Mouse (Mus musculus) adrenal gland, adult (tissue): ENCODE results near the gene Rnf141.

Experiments
- DNase-seq, 2 experiments: peaks; one replicate each; pipeline ENCODE4 v3.0.0; 2022 to 2023; ENCODE audit warnings: low spot score in 1 of 2; ENCODE audit not compliant: inconsistent age in 2 of 2

Gene Rnf141

DNA sequence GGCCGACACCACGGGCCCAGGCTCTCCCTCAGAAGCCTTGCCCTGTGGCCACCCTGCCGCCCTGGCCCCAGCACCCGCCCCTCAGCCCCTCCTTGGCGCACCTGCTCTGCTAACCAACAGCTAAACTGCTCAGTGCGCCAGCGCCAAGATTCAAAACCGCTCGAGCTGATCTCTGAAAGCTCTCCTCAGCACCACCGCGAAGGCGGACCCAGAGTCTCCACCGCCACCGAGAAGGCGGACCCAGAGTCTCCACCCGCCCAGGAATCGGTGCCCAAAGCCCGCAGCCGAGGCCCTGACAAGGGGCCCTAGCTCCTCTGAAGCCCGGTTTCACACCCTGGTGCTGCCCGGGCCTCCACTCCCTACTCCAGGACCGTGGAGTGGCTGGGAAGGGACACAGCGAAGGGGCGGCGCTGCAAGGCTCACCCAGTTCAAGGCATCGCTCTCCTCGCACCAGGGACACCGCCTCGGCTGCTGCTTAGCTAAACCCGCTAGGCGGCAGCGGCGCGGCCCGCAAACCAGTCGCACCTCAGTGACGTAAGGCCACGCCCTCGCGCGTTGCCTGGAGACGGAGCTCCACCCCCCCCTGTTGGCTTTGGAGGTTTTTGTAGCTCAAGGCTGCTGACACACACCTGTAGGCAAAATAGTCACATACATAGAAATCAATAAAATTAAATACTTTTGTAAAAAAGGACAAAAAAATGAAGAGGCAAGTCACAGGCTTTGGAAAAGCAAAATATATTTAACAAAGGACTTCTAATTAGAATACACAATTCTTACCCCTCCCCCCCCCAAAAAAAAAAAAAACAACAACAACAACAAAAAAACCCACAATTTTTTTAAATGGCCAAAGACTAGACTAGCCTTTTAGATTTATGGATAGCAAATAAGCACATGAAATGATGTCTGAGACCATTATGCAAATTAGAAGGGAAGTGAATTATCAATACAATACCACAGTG is at the start of gene Rnf141:
TSS of gene Rnf141 (minus strand) at position 542 of the 959 bp plus-strand sequence.
- DNase-seq: peak; percentile 92 to 97

DNA sequence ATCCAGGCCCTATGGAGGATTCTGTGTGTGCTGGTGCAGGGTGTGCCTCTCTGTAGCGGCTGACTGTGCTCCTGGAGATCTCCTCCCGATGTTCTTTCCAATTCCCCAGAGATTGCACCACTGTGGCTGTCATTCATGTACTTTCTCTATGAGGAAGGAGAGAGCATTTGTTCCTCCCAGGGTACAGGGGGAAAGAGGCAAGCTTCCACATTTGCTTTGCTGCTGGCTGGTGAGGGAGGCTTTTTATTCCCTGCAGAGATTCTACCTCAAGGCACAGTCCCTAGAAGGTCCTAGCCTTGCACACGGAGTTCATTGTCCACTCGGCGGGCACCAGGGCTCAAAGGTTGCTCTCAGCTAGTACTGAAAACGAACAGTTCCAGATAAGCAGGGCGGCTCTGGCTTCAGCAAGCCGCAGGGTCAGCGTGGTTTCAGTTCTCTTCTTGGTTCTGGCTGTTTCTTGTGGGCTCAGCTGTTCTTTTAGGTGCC is 47.3 kb upstream of the Rnf141 start:
- DNase-seq: peak; percentile 25 to 58

DNA sequence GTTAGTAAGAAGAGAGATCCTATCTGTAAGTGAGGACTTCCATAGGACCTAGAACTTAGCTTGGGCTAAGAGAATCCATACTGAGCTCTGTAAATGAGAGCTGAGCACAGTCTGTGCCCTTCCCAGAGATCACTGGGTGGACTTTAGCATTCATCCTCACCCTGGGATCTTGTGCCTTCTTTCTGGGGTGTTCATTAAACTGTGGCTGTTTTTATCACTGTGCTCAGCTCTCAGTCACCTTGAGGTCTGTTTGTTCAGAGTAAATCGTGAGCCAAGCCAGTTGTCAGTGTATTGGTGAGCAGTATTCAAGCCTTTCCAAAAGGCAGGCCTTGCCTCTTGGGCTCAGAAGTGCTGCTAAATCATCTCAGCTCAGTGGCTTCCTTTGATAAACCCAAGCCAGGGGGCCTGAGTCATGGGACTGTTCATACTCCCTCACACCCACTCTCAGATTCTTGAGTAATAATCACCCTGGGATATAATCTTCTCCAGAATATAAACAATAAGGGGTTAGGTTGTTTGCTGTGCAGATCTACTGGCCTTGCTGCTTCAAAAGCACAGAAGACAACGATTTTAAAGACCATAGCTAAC is 37.6 kb upstream of the Rnf141 start:
- DNase-seq: peak in 1 of 2 experiments; percentile 57

DNA sequence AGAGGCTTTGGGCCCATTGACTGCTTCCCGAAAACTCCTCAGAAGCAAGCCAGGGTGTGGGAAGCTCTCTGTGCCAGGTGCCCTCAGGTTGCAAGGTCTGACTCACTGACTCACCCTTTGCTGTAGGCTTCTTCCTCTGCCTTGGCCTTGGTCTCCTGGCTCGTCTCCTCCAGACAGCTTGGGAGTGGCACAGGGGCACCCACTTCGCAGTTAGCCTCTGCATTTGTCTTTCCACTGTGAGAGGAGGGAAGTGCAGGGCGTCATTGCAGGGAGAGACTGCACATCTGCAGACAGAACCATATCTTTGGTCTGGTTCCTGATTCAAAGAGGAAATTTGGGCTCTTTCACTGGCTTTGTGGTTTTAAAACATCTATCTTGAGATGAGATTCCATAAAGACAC is 33.8 kb upstream of the Rnf141 start:
- no peak for DNase-seq

DNA sequence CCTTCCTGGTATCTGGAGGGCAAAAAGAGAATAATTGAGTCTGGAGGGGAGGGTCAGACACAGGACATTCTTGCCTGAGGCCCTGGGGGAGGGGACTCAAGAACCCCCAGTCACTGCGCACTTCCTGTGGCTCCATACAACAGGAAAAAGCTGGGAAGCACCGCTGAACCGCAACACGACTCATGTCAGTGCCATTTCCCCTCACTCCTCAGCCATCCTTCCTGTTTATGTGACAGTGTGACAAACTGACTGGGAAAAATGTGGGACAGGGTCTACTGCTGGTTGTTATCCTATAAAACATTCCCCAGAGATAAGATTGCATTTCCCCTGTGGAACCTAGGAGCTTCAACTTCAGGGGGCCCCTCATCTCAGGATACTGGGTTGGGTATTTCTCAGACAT is 32.7 kb upstream of the Rnf141 start:
- peak; percentile 23 to 61 for DNase-seq

DNA sequence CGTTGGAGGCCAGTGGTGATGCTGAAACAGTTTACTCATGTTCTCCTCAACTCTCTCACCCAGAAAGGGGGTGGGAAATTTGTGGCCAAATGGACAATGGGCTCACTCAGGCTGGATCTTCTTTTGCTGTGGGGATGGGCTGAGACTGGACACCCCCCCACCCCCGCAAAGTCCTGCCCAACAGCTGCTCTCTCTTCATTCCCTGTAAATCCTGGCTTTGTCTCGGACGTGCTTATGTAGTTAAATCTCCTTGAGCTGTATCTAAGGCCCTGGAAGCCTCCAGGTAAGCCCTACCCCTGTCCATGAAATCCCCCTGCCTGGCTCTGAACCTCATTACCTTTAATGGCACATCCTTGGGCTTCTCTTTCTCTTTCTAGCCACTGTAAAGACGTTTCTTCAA is 24.6 kb upstream of the Rnf141 start:
- no peak for DNase-seq

DNA sequence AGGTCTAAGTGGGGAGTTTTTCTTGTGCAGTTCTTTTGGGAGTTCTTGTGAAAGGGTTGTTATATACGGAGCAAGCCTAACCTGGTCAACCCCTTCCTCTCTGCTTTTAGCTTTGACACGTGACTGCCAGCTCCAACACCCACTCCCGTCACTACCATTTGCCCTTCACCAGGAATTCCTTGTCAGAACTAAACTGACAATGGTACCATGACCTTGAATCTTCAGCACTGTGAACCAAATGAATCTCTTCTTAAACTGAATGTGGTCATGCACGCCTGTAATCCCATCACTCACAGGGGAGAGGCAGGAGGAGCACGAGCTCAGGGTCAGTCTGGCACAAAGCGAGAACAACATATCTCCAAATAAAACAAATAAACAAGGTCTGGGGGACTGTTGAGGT is 22.9 kb upstream of the Rnf141 start:
- DNase-seq: no peak

DNA sequence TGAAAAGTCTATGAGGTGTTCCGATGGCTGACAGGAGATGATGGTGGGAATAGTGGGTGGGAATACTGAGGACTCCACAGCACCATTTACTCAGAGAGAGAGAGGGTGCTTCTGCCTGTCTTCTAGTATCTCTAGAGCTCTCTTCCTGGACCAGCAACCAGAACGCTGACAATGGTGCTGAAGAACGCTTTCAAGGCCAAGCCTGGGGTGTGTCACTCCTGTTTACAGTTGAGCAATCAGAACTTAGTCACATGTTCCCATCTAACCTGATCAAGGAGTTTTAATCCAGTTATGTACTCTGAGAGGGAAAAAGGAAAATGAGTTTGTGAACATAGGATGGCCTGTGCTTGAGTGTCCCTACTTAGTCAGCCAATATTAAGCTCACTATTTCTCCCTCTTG is 21.8 kb upstream of the Rnf141 start:
- DNase-seq: peak in 1 of 2 experiments; percentile 74

DNA sequence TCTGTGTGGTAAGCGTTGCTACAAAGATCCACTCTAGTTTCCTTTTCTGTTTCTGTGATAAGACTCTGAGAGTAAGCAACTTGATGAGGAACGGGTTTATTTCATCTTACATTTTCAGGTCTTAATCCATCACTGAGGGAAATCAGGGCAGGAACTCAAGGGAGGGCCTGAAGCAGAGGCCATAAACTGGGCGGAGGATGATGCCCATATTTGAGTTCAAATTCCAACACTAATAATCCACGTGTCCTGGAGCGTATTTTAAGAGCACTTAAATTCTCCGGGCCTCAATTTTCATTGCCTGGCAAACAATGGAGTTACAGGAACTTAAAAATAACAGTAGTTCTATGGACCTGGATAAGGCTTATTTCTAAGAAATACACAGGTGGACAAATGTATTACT is 21.3 kb upstream of the Rnf141 start:
- no peak for DNase-seq

DNA sequence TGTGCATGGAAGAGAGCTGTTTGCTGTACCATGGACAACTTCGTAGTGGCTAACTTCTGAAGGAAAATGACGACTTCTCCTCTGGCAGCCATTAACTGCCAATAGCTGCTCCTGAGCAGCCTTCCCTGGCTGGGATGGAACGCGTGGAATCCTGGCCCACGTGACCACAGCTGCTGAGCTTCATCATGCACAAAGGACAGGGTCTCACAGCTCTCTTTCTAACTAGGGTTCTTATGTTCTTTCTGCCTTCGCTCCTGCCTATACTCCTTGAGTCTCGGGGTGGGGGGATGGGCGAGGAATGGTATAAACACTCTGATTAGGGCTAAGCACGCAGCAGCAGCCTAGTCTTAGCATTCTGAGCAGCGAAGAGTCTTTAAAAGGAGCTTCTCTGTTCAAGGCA is 20.8 kb upstream of the Rnf141 start:
- no peak for DNase-seq

DNA sequence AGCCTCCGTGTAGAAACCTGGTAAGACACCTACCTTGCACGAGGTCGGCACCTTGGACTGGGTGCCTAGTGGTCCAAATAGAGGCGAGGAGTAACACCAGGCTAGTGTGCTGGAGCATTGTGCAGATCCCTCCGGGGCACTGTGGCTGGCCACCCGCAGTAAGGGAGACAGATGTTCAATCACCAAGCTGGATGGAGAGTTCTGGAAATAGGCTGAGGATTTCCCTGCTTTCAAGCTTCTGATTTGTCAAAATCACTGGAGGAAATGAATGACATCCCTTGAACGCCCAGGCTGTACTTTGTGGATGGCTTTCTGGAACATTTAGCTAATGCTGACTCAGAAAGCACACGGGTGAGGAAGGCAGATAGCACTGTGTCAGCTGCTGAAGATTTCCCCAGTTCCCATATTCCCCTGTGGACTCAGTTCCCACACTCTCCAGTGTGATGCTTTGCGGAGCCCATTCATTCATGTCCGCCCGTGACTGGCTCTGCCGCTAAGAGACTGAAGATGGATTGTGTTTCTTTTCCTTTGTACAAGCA is 18.6 kb upstream of the Rnf141 start, which contains the start of gene Lyve1:
TSS of gene Lyve1 (minus strand) at position 489 of the 539 bp plus-strand sequence.
- DNase-seq: peak in 1 of 2 experiments; percentile 76

DNA sequence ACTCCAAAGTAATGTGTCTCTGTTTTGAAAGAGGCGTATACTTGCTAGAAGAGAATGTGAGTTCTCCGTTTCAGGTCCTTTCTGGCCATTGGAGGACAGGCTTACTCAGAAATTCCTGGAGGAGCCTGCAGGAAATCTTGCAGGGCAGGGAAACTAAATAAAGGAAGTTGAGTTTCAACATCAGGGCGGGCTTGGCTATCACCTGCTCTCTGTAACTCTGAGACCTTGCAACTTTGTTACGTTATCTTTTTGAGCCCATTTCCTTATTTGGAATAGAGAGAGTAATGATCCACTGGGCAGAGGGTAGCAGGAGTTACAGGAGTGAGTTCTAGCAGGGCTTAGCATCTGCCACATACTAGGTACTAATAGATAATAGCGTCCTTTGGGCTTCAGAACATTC is 15.9 kb upstream of the Rnf141 start:
- peak in 1 of 2 experiments; percentile 36 for DNase-seq

DNA sequence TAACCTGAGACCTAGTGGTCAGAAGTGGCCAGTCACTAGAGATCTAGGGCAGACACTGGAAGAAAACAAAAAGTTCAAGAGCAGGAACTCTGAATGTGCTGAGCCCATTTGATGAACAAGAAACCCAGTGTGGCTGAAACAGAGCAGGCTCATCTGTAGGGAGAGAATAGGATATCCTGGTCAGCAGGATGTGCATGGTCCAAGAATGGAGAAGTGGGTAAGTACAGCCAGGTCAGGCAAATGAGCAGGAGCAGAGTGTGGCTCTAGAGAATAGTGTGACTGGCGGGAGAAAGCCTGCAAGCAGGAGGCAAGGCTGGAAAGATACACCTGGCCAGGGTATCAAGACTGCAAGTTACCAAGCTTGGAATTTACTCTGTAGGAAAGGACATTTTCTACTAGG is 11.3 kb upstream of the Rnf141 start:
- DNase-seq: no peak

DNA sequence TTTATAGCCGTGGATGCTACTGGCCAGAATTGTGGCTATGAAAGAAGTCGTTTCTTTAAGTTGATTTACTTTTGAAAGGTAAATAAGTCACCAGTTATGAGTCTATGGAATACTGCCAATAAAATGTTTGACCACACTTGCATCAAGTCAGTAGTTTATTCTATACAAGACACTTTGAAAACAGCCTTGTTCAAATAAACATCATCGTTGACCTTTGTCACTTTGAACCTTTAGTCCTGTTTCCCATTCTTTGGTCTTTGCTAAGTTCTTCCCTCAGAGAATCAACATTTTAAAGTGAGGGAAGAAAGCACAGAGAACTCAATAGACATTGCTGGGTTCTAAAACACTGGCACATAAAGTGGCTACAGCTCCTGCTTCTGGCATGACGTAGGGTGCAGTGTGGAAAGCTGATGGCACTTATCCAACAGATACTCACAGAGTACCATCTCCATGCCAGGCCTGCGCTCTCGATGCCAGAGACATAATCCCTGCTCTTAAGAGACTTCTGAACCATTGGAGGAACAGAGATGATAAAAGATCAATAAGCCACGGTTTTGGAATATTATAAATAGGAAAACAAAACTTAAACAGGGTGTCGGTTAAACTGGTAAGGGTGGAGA is 10.8 kb upstream of the Rnf141 start:
- peak in 1 of 2 experiments; percentile 56 for DNase-seq

DNA sequence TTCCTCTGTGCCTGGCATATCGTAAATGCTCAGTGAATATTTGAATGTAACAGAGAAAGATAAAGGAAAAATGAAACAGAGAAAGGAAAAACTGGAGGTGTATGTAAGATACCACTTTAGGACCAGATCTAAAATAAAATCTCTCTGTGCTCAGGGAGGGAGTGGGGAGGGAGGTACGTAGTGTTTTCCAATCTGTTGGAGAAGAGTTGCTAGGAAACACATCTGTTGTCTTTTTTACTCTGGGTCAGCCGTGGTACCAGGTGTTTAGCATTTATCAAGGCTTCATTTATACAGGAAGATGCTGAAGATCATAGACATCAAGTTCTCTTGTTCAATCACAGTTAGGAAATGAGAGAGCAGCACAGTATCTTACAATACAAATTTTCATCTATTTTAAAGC is 10.3 kb upstream of the Rnf141 start:
- no peak for DNase-seq

DNA sequence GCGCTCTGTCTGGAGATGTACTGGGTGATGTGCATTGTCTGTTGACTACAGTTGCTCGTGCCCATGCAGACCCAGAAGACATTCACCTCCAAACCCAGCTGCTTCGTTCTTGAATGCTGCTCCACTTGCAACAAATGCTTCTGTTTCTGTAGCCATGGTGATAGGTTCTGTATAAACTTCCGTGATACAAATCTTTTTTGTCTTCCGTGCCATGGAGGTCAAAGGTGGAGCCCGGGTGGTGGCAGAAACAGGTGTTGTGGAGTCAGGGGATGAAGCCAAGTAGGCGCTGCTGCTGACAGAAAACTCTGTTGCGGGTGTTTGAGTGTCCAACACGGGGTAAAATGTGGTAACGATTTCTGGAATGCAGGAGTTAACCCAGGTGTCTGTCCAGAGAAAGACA is 9.4 kb upstream of the Rnf141 start:
- DNase-seq: no peak

DNA sequence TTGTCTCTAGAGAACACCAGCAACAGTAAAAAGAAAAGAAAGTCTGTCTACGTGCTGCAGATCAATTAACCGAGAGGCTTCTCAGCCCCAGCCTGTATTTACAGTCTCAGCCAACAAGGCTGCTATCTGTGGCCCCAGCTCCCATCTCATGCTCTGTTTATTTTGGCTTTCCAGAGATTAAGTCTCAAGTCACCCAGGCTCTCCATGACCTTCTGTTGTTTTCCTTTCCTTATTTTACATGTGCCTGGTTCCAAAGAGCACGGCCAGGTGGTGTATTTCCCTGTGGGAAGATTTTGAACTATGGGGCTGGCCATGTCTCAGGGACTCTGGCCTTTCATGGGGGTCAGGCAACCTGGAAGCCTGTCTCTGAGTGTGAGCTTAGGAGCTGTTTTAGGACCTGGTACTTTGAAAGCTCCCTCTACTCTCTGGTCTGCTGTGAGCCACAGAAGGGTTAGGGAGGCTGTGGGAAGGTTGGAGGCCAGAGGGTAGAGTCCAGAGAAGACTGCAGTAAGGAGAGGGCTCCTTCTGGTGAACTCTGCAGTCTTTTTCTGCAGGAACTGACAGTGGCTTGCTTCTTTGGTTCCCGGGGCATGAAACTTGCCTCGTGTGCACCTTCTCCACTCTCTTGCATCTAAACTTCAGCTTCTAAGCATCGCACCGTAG is 7.4 kb upstream of the Rnf141 start:
- DNase-seq: no peak

DNA sequence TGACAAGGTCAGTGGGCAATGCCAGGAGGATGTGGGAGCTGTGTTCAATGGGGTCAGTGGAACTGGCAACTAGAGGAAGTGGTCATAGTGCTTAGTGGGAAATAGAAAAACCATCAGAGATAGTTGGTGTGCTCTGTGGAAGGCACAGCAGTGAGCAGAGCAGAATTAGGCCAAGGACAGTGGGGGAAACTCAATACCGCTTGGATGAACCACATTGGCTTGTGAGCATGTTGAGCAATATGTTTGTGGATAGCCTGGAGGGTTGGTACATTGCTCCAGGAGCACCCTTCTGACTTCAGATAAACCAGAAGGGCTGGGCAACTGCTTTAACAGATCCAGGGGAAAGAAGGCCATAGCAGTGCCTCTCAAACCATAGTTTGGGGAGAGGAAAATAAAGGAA is 4.1 kb upstream of the Rnf141 start:
- peak; percentile 51 to 74 for DNase-seq

DNA sequence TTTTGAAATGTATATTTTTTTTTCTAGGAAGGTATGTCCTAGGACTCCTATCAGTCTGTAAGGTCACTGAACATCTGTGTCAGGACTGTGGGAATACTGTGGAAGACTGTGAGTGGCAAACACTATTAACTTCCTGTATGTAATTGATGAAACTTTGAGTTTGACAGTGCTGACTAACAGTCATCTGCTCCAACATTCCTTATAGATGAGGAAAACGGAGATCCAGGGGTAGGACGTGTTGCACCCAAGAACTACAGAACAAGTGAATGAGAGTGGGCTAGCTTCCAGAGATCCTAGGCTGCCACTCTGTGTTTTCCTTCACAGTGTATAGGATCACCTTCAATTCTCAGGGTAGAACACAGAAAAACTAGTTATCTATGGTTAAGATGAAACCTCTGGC is 3.1 kb upstream of the Rnf141 start:
- DNase-seq: no peak

DNA sequence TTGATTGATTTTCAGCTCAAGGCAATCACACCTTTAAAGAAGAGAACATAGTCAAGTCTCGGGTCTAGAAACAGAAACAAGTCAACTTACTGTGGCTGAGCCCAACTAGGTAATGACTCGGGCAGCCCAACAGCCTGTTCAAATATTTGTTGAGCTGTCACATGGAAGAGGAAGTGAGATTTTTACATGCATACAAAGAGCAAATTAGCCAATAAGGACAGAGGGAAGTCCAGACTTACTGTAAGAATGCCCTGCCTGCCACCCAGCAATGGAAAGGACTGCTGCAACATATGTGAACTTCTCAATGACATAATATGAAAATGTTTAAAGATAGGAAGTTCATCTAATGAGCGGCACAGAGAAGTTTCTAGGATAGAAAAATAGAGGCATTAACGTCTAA is 3.9 kb downstream of the Rnf141 start:
- no peak for DNase-seq

DNA sequence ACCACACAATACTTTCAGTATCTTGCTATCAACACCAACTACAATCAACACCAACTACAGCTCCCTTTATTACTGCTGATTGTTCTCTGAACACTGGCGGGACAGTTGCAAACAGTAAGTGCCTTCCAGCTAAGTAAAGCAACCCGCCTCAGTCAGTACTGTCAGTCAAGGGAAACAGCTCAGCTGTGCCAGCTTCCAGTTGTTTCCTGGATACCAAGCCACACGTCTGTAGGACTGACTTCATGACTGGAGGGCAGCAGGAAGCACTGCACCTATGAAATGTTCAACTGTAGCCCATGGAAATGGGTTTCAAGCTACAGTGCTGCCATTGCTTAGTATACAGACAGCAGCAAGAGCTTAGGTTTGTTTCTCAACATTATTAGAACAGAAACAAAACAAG is 9.7 kb downstream of the Rnf141 start:
- no peak for DNase-seq
